Mouse (Mus musculus): ENCODE results near the gene Nol4l. TPM values are rescaled to one million over a fixed set of nuclear protein-coding genes. Genes with fewer than 3 reads are reported as not detected.

The Nol4l gene
- polyA plus RNA-seq, 1 experiment from 2014 or later, result 8.5 TPM

DNA sequence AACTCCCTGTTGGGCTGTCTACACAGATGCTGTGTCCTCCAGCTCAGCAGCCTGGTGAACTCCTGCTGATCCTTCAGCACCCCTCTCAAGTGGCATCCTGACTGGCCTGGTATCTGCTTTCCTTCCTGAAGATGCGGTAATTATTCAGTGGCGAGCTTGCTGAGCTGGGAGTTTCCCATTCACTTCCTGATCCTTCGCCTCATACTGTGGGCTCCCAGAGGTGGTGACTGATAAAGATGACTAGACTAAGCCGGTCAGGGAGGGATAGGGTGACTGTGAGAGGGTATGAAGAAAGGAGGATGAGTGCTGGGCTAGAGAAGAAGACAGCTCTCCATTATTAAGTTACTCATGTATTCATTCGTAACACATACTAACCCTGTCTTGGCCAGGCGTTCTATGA, 28.7 kb upstream of the Nol4l start:
- H3K4me1 ChIP-seq, result peaks cover 14% of the 10 kb centered on the region
- no peak overlapping the region for H3K4me2 ChIP-seq
- no peak for ATAC-seq (ENCODE audit: insufficient number of reproducible peaks, low FRiP score, low TSS enrichment, low read depth)
- H3K4me3 ChIP-seq, result no peak overlapping the region
- H3K27me3 ChIP-seq, result 0 out of 2 replicates have a peak, but pooled peaks cover 2% of the 10 kb centered on the region
- no peak overlapping the region for H3K9ac ChIP-seq
- no peaks in the 10 kb centered on the region for H3K36me3 ChIP-seq
- no peaks in the 10 kb centered on the region for H3K9me3 ChIP-seq
- 69% methylated on average over 6 of the region's 6 CpGs for WGBS
- H3K27ac ChIP-seq, result no peak overlapping the region

DNA sequence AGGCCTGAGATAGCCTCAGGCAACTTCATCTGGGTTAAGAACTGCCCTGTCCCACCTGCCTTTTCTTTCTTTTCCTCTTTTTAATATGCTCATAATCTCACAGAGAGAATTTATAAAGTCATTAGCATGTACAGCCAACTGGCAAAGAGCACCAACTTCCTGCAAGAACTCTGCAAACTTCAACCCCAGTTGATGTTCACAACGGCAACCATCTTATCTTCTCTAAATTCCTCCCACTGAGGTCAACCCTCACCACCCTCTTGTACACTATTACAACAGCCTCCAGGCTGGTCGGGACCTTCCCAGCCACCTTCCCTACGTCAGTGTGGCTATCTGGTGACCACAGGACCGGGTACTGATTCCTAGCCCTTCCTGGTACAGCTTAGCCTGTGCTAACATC, 27.5 kb upstream of the Nol4l start:
- Histone ChIP-seq H3K4me3 (no peak overlapping the region), H3K36me3 (no peaks in the 10 kb centered on the region), H3K9ac (no peak overlapping the region), H3K4me2 (no peak overlapping the region), H3K9me3 (no peaks in the 10 kb centered on the region), H3K4me1 (peaks cover 14% of the 10 kb centered on the region), H3K27ac (no peak overlapping the region), H3K27me3 (0 out of 2 replicates have a peak, but pooled peaks cover 2% of the 10 kb centered on the region)
- 76% methylated on average over 4 of the region's 4 CpGs for WGBS
- ATAC-seq (ENCODE audit: insufficient number of reproducible peaks, low FRiP score, low TSS enrichment, low read depth), result no peak

DNA sequence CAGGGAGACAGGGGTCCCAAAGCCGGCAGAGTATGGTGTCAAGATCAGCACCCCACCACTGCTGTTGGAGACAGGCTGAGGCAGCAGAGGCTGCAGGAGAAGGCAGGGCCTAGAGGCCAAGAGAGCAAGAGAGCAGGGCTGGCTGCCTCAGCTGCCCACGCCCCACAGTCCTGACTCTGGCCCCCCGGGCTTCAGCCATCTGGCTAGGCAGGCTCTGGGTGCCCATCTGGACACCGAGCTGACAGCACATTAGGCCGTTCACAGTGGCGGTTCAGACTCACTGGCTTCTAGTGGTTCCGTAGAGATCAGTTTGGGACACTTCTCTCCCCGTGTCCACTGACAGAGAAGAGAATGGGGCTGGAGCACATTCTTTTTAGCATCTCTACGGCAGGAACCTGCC, 26.4 kb upstream of the Nol4l start:
- 0 out of 2 replicates have a peak, but pooled peaks cover under 1% of the 10 kb centered on the region for H3K27me3 ChIP-seq
- no peak for ATAC-seq (ENCODE audit: insufficient number of reproducible peaks, low FRiP score, low TSS enrichment, low read depth)
- peaks cover 9% of the 10 kb centered on the region for H3K4me1 ChIP-seq
- H3K9ac ChIP-seq, result no peak overlapping the region
- no peak overlapping the region for H3K4me3 ChIP-seq
- no peak overlapping the region for H3K27ac ChIP-seq
- H3K36me3 ChIP-seq, result no peaks in the 10 kb centered on the region
- no peaks in the 10 kb centered on the region for H3K9me3 ChIP-seq
- WGBS, result 59% methylated on average over 9 of the region's 9 CpGs
- no peak overlapping the region for H3K4me2 ChIP-seq

DNA sequence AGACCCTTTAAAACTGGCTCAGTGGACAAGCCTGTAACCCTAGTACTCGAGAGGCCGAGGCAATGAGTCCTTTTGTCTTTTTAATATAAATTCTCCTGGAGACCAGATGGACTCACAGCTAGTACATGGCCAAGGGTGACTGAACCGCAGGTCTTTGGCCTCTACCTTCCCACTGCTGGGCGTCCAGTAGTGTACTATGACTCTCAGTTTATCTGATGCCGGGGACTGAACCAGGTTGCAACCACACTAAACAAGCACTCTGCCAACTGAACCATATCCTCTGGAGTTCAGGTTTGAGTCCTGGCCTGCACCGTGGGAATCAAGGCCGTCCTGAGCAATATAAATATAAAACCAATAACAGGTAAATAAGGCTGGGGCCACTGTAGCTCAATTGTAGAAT, 24.8 kb upstream of the Nol4l start:
- Histone ChIP-seq H3K36me3 (no peaks in the 10 kb centered on the region), H3K4me2 (no peak overlapping the region), H3K27ac (no peak overlapping the region), H3K9me3 (no peaks in the 10 kb centered on the region), H3K4me1 (no peaks in the 10 kb centered on the region), H3K4me3 (no peak overlapping the region), H3K27me3 (no peaks in the 10 kb centered on the region), H3K9ac (no peak overlapping the region)
- ATAC-seq (ENCODE audit: insufficient number of reproducible peaks, low FRiP score, low TSS enrichment, low read depth), result no peak
- WGBS, result 73% methylated on average over 7 of the region's 7 CpGs

DNA sequence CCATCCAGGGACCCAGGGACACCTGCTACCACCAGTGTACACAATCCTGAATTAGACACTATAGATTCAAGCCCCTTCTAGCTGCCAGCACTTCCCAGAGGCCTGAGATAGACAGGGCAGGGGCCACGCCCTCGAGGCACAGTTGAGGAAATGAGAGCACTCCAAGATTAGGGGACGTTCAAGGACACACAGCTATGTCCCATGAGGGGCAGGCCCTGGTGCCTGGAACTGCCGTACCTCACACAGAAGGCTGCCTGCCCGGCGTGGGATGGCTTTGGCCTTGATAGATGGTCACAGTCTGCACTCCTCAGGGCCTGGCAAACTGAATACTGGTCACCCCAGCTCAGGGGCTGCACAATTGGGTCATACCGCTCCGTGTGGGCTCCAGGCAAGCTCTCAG, 19.7 kb upstream of the Nol4l start:
- ATAC-seq (ENCODE audit: insufficient number of reproducible peaks, low FRiP score, low TSS enrichment, low read depth), result no peak
- Histone ChIP-seq H3K27me3 (no peaks in the 10 kb centered on the region), H3K4me3 (no peak overlapping the region), H3K4me1 (peaks cover 7% of the 10 kb centered on the region), H3K9ac (no peak overlapping the region), H3K36me3 (no peaks in the 10 kb centered on the region), H3K27ac (no peak overlapping the region), H3K9me3 (no peaks in the 10 kb centered on the region), H3K4me2 (no peak overlapping the region)
- WGBS, result 76% methylated on average over 8 of the region's 8 CpGs

DNA sequence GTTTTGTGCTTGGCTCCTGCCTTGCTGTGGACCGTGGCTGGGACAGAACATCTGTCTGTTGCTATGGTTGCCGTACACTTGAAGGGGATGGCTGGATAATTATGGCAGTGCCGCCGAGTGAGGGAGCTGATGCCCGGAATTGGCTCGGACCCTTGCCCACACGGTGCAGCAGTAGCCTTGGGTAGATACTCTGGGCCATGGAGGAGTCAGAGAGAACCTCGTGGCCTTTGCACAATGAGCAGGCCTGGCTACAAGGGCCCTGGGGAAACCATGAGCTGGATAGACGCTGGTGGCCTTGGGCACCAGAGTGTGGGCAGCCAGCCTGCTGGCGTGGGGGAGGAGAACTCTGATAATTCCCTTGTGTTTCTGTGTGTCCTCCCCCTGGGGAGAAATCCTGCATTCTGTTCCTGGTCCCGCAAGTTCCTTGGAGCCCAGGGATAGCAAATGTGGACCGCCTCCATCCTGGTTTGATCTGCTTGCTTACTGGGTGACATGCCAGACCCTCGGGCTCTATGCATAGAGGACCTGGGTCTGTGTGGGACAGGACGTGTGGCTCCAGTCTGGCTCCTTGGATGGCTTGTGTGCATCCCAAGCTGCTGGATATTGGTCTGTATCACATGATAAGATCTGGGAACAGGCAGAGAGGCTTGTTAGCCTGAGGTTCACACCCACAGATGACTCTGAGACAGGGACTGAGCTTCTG, 18.6 kb upstream of the Nol4l start:
- Histone ChIP-seq H3K9me3 (no peaks in the 10 kb centered on the region), H3K4me1 (peaks cover 7% of the 10 kb centered on the region), H3K27me3 (no peaks in the 10 kb centered on the region), H3K4me2 (no peak overlapping the region), H3K36me3 (no peaks in the 10 kb centered on the region), H3K27ac (no peak overlapping the region), H3K4me3 (no peak overlapping the region), H3K9ac (no peak overlapping the region)
- no peak for ATAC-seq (ENCODE audit: insufficient number of reproducible peaks, low FRiP score, low TSS enrichment, low read depth)
- 29% methylated on average over 14 of the region's 14 CpGs for WGBS

DNA sequence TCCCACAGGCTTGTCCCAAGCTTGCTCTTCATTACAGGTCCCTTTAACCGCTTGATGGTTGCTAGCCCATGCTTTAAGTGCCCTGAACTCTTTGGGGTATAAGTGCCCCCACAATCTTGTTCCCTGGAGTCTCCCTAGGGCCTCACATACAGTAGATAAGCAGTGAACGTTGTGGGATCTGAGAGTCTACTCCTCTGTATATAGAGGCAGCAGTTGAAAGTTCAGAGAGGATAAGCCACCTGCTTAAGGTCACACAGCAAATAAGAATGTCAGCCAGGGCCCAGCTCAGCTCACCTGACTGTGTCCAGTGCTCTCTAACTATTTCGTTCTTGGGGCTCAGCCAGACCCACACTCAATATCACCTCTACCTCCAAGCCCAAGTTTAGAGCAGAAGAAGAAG, 17.9 kb upstream of the Nol4l start:
- Histone ChIP-seq H3K36me3 (no peaks in the 10 kb centered on the region), H3K9me3 (no peaks in the 10 kb centered on the region), H3K4me2 (no peak overlapping the region), H3K9ac (no peak overlapping the region), H3K4me1 (peaks cover 7% of the 10 kb centered on the region), H3K27me3 (no peaks in the 10 kb centered on the region), H3K4me3 (no peak overlapping the region), H3K27ac (no peak overlapping the region)
- WGBS, result 72% methylated on average over 3 of the region's 3 CpGs
- no peak for ATAC-seq (ENCODE audit: insufficient number of reproducible peaks, low FRiP score, low TSS enrichment, low read depth)

DNA sequence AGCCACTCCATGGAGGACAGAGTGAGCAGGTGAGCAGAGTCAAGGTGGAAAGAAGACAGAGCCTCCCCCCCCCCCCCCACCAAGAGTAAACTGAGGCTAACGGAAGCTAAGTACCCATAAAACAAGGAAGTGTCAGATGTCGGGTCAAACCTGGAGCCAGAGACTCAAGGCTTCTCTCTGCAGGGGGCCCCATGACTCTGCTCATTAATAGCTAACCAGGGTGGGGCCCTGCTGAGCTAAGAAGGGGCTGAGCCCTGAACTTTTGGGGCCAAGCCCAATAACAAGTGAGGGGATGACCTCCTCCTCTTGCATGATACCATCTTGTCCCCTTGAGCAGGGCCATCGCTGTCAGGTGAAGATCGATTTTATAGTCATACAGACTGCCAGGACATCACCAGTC, 17.2 kb upstream of the Nol4l start:
- ATAC-seq (ENCODE audit: insufficient number of reproducible peaks, low FRiP score, low TSS enrichment, low read depth), result no peak
- Histone ChIP-seq H3K27me3 (no peaks in the 10 kb centered on the region), H3K4me3 (no peak overlapping the region), H3K4me2 (no peak overlapping the region), H3K27ac (no peak overlapping the region), H3K36me3 (no peaks in the 10 kb centered on the region), H3K9me3 (no peaks in the 10 kb centered on the region), H3K9ac (no peak overlapping the region), H3K4me1 (peaks cover 7% of the 10 kb centered on the region)
- 45% methylated on average over 4 of the region's 4 CpGs for WGBS

DNA sequence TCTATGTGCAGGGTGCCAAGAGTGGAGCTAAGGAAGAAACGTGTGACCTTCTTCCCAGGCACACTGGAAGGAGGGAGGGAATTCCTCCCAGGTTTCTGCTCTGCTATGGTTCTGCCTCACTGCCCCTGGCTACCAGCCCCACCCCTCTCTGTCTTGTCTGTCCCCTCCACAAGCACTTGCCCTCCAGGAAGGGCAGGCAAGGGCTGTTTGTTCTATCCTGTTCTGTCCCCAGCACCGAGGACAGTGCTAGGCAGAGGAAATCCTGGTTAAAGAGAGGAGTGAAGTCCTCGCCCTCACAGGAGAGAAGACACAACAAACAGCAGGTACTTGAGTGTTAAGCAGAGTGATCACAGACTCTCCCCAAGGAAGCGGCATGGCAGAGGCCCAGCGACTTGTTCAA, 16.7 kb upstream of the Nol4l start:
- Histone ChIP-seq H3K4me2 (no peak overlapping the region), H3K27me3 (no peaks in the 10 kb centered on the region), H3K27ac (no peak overlapping the region), H3K9me3 (no peaks in the 10 kb centered on the region), H3K4me1 (peaks cover 7% of the 10 kb centered on the region), H3K36me3 (no peaks in the 10 kb centered on the region), H3K4me3 (no peak overlapping the region), H3K9ac (no peak overlapping the region)
- 22% methylated on average over 5 of the region's 5 CpGs for WGBS
- no peak for ATAC-seq (ENCODE audit: insufficient number of reproducible peaks, low FRiP score, low TSS enrichment, low read depth)

DNA sequence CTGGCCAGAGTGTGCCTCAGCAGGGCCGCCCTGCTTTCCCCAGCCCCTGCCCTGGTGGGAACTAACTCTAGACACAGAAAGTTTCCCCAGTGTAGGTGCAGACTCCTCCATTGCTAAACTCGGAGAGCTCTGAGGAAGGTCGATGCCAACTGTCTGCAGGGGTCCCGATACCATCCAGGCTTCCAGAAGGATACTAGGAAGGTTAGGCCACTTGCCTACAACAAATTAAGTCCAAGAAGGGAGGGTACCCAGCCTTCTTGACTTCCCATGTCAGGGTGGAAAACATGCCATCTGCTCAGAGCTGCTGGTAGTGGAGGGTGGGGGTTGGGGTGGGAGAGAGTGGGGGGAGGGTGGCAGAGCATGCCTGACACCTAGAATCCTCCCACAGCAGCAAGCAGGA, 15.0 kb upstream of the Nol4l start:
- no peaks in the 10 kb centered on the region for H3K36me3 ChIP-seq
- no peak for ATAC-seq (ENCODE audit: insufficient number of reproducible peaks, low FRiP score, low TSS enrichment, low read depth)
- peaks cover 7% of the 10 kb centered on the region for H3K4me1 ChIP-seq
- no peaks in the 10 kb centered on the region for H3K27me3 ChIP-seq
- H3K9me3 ChIP-seq, result no peaks in the 10 kb centered on the region
- no peak overlapping the region for H3K27ac ChIP-seq
- no peak overlapping the region for H3K9ac ChIP-seq
- H3K4me2 ChIP-seq, result no peak overlapping the region
- WGBS, result 58% methylated on average over 4 of the region's 4 CpGs
- H3K4me3 ChIP-seq, result no peak overlapping the region

DNA sequence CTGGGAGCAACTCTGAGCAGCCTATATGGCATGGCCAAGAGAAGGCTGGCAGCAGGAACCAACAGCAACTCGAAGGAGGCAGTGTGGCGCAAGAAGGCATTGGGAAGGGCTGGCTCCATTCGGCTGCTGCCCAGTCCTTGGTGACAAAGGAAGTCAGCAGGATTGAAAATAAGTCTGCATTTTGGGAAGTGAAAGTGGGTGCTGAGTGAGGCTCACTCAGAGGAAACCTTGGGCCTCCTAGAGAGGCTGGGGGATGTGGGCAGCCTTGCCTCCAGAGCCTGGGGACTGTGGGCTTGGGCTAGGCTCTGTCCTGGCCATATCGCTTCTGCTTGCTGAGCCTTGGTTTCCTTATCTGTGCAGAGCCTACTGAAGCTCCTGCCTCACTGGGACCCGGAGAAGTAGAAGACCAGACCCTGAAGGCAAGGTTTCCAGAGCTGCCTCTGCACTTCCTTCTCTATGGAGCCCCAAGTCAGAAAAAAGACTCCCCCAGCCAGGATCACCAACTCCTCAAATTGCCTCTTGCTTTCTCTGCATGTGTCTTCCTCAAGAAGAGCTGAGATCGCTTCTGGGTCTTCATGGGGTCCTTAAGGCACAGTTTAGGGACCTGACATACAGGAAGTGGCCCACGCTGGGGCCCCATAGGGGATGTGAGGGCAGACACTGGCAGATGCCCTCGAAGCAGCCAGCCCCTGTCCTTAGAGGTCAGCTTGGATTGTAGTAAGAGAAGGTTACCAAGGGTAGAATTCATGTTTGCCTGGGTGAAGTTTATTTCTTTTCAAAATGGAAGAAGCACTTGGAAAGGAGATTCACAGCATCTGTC, 14.3 kb upstream of the Nol4l start:
- H3K4me3 ChIP-seq, result no peak overlapping the region
- 73% methylated on average over 8 of the region's 8 CpGs for WGBS
- H3K4me1 ChIP-seq, result peaks cover 7% of the 10 kb centered on the region
- H3K27me3 ChIP-seq, result no peaks in the 10 kb centered on the region
- no peak overlapping the region for H3K9ac ChIP-seq
- no peaks in the 10 kb centered on the region for H3K36me3 ChIP-seq
- H3K9me3 ChIP-seq, result no peaks in the 10 kb centered on the region
- no peak overlapping the region for H3K4me2 ChIP-seq
- H3K27ac ChIP-seq, result no peak overlapping the region
- ATAC-seq (ENCODE audit: insufficient number of reproducible peaks, low FRiP score, low TSS enrichment, low read depth), result no peak

DNA sequence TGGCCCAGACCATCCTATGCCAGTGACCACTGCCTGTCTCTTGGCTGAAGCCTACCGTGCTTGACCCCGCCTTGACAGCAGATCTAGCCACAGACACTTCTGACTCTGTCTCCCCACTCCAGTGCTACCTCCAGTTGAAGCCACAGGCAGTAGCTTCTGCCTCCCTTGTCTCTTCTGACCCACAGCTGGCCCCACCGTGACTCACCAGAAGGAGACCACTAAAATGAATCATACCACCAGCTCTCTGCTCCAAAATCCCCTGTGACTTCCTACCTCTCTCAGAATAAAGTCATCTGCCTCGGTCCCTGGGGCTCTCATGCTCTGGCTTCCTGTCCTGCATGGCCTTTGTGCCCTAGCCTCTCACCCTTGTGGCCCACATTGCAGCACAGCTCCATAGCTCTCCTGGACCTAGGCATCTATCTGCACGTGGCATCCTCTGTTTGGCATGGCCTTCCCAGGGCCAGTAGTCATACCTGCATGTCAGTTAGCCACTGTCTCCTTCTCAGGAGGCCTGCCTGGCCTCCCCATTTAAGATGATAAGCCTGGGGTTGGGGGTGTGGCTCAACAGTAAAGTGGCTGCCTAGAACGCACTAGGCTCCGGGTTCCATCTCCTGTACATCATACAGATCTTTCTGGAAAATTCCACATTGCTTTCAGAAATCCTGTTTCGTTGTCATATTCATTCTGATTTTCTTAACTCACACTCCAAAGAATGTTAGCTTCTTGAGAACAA, 13.3 kb upstream of the Nol4l start:
- Histone ChIP-seq H3K4me3 (no peak overlapping the region), H3K36me3 (no peaks in the 10 kb centered on the region), H3K27me3 (no peaks in the 10 kb centered on the region), H3K4me1 (peaks cover 2% of the 10 kb centered on the region), H3K9ac (no peak overlapping the region), H3K27ac (no peak overlapping the region), H3K9me3 (no peaks in the 10 kb centered on the region), H3K4me2 (no peak overlapping the region)
- no peak for ATAC-seq (ENCODE audit: insufficient number of reproducible peaks, low FRiP score, low TSS enrichment, low read depth)
- 80% methylated on average over 8 of the region's 8 CpGs for WGBS

Data from limb, embryonic 15.5 days (tissue).